Mouse (Mus musculus) right cerebral cortex, postnatal 4 days (tissue): ENCODE results near the gene Dvl2.
A peak's percentile ranks its signal among the peaks of the same experiment; 100 is the strongest.

Source experiments
- DNase-seq: peaks from one replicate; pipeline ENCODE4 v3.0.0-alpha.2; 2022

Gene Dvl2

DNA sequence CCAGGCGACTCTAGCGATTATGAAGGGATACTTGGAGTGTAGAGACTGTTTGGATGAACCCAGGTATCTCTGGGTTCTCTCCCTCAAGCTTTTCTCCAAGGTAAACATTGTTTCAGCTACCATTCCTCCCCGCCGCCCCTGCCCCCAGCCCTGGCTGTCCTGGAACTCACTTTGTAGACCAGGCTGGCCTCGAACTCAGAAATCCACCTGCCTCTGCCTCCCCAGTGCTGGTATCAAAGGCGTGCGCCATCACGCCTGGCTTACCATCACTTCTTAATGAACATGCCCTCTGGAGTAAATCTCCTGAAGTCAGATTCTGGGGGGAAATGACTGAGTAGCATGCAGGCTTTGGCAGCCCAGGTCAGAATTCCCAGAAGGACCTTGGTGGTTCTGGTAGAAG lies 18.2 kb upstream of the Dvl2 start, which contains the start of gene Elp5:
Elp5 (minus strand) TSS at position 293 of the 400 bp plus-strand sequence.
- no peak for DNase-seq

DNA sequence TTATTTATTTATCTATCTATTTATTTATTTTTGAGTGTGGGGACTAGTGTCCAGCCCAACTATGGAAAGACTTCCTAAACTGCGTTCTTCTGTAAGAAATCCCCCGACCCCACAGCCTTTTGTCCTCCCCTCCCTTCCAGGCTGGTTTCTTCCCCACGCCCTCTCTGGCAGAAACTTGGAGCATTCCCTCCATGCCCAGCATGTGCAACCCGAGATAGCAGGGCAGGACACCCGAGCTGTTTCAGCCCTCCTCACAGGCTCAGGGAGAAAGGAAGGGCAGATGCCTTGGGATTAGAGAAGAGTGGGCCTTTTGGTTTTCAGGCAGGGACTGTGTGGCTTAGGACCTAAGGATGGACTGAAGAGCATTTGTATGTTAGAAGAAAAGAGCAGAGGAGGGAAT lies 17.5 kb upstream of the Dvl2 start:
- DNase-seq, result no peak

DNA sequence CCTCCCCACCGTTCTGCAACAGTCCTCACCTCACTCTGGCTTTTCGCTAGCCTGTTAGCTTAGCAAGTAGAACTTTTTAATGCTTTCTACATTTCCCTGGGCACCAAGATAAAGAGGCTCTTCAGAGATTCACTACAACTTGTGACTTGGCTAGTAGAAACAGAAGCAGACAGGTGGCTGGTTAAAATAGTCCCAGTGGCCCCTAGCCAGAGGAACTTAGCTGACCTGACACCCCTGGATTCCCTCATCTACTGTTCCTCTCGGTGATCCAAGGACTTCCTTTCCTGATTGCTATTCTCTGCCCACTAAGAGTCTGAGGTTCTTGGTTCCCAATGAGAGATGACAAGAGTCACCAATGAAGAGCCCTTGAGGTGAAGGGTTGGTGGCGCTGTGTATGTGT lies 17.0 kb upstream of the Dvl2 start:
- DNase-seq, result no peak

DNA sequence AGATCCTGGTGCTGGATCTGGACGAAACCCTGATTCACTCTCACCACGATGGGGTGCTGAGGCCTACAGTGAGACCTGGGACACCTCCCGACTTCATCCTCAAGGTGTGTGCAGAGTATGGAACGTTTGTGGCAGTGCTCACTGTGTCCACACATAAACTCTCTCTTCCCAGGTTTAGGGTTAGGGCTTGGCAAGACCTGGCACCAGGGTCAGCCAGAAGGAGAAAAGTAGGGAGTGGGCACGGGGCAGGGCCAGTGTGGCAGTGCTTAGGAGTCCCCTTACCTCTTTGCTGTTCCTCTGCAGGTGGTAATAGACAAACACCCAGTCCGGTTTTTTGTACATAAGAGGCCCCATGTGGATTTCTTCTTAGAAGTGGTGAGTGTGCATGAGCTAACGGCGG lies 16.0 kb upstream of the Dvl2 start:
- DNase-seq, result no peak

DNA sequence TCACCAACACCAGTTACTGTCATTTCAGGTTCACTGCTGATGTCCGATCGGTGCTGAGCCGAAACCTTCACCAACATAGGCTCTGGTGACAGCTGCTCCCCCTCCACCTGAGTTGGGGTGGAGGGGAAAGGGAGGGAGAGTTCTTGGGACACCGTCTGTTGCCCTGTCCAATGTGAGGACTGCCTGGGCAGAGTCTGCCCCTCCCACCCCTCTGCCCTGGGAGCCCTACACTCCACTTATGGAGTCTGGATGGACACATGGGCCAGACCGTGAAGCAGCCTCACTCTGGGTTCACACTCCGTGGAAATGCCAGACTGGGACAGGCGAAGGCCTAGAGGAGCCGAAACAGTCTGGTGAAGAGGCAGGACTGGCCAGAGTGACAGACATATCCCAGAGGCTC lies 10.4 kb upstream of the Dvl2 start:
- DNase-seq, result no peak

DNA sequence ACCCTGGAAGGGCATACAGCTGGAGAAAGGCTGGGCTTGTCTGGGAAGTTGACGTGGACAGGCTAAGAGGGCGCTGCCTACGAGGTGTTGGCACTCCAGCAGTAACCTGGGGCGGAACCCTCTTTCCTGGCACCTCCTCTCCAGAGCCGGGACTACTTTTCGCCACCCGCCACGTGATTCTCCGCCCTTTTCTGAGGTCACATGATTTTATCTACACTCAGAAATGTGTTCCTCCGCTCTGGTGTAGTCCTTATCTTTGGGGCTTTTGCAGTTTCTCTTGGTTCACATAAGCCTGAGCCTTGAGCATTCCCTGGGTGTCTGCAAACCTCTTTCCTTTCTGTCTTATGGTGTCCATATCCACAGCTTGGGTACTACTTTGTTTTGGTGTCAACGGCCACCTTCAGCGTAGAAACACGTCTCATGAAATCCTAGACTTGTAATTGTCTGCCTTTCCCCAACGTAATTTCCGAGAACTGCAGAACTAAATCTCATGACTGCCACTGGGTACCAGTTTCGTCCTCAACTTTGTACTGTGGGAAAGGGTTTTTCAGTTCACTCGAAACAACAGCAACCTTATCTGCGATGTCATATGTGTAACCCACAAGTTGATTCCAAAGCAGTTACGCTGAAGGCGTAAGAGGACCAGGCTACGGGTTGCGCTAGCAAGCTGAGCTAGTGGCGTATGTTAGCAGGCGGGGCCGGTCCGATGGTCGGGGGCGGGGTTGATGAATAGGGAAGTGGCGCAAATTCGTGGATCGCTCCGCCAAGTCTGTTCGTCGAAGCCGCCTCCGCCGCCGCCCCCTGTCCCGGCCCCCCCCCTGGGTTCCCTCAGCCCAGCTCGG lies 9.3 kb upstream of the Dvl2 start, which contains the start of gene Gabarap:
Gabarap (plus strand) TSS at position 294 of the 842 bp plus-strand sequence.
- DNase-seq, result peak; percentile 95

DNA sequence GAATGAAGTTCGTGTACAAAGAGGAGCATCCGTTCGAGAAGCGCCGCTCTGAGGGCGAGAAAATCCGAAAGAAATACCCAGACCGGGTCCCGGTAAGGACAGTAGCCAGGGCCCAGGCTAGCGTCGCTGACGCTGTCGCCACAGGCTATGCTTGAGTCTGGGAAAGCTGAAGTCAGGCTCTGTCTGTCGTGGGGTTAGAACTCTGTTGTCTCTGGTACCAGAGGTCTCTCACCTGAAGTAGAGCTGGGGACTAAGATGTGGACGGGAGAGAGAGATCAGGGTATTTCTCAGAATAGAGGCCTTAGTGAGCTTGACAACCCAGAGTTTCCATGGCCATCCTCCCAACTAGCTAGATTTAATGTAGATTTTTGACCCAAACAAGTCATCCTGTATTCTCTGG lies 8.7 kb upstream of the Dvl2 start:
- DNase-seq, result no peak

DNA sequence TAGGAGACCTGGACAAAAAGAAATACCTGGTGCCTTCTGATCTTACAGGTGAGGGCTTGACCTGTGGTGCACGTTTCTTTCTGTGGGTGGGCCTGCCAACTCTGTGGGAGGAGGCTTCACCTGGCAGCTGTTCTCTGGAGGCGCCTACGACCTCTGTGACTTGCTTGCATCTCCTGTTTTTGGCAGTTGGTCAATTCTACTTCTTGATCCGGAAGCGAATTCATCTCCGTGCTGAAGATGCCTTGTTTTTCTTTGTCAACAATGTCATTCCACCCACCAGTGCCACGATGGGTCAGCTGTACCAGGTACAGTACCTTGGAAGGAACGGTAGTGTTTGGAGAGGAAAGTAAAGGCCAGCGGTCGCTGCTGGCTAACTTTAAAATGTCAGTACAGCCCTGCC lies 8.0 kb upstream of the Dvl2 start:
- no peak for DNase-seq

DNA sequence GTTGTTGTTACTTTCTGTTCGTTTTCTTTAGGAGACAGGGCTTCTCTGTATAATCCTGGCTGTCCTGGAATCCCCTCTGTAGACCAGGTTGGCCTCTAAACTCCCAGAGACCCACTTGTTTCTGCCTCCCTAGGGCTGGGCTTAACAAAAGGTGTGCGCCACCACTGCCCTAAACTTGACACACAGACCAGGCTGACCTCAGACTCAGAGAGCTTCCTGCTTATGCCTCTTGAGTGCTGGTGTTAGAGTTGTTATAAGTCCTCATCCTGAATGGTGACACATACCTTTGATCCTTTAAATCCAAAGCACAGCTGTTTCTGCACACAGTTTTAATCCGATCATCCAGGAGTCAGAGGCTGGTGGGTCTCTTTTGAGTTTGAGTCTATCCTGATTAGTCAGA lies 7.5 kb upstream of the Dvl2 start:
- no peak for DNase-seq

DNA sequence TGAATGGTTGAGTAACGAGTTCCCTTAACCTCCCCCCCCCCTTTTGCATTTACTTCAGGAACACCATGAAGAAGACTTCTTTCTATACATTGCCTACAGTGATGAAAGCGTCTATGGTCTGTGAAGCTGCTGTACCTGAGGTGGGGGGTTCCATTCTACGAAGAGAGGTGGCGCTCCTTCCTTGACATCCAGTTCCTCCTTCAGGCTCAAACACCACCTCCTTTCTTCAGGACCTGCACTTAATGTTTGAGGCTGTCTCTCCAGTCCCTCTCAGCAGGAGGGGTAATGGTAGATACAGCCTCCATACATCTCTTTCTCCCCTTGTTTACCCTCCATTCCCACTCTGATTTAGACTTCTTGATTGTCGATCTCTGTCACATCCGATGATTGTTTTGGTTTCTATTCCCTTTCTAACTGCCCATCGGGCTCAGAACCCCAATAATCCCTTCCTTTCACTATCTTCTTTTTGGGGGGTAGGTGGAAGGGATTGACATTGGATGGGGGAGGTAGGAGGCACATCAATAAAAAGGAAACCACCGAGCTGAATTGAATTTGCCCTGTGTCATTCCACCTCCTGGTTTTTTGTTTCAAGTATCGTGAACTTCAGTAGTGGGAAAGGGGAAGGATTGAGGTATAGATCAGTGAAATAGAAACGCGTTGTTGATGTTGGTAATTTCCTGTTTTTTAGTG lies 5.8 kb upstream of the Dvl2 start:
- DNase-seq, result no peak

DNA sequence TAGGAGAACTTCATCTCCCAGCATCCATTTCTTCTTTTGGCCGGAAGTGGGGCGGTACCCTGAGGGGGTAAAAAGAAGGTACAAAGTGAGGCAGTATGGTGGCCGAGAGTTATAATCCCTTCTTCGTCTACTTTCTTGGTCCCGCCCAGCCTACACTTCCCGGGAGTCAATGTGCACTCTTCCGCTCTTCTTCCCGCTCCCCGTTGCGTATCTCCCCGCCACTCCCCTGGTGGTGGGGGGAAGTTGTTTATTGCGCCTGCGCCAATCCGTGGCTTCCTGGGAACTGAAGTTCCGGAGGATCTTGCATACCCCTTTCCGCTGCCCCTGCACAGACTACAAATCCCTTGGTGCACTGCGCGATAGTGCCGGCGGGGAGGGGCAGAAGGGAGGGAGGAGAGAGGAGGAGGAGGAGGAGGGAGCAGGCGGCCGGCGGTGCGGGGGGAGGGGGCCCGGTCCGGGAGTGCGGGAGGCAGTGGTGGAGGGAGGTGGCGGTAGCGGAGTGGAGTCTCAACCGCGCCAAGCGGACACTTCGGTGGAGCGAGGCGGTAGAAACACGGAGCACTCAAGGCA lies 4.9 kb upstream of the Dvl2 start, which contains the start of gene Phf23:
Phf23 (plus strand) TSS at position 387 of the 570 bp plus-strand sequence.
- DNase-seq, result peak; percentile 94

DNA sequence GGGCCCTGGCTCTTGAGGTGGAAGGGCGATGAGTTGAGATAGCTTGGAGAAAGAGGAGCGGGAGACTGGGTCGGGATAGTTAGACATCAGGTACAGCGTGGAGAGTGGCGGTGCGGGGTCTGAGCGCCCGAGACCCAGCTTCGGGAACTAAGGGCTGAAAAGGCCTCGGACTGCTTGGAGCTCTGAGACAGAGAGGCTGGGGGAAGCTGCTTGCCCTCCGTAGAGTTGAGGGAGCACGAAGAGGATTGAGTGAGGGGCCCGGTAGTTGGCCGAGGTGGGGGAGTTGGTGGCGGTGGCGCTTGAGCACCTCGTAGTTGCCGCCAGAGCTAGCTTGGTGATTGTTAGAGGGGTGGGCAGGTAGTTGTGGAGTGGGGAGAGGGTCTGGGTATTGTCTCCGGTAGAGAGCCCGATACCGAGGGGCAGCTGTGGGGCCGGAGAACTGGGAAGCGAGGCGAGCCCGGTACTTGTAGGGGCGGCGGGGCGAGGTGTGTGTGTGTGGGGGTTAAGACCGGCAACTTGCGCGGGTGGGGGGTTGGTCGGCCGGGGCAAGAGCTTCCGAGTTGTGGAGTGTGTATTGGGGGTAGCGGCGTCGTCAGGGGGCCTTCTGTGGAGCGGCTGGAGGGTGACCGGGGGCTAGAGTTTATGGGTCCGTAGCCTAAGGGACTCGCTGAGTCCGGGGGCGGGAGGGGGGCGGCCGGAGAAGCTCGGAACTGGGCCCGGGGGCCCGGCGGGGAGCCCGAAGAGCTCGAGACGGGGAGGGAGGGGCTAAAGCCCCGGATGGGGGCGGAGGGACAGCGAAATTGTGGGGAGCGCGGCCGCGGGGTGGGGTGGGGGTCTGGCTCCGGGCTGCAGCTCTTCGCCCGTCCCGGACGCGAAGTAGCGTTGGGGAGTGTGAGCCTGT lies 4.0 kb upstream of the Dvl2 start:
- DNase-seq, result peak; percentile 66

DNA sequence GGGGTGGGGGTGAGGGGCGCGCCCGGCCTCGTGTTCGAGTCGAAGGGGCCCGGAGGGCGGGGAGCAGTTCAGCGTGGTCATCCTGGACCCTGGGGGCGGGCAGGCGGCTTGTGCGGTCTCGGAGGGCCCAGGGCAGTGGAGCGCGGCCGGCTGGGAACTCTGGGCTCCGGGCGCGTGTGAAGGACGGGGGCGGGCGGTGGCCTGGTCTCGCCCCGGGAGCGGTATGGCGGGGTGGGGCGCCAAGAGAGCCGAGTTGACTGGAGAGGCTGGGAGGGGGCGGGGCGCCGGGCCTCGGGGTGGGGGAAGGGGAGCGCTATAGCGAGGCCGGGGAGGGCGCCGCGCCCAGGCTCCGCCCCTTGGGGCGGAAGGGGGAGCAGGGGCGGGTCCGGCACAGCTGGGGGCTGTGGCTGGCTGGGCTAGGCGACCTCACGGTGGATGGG lies 3.3 kb upstream of the Dvl2 start:
- DNase-seq, result peak; percentile 79

DNA sequence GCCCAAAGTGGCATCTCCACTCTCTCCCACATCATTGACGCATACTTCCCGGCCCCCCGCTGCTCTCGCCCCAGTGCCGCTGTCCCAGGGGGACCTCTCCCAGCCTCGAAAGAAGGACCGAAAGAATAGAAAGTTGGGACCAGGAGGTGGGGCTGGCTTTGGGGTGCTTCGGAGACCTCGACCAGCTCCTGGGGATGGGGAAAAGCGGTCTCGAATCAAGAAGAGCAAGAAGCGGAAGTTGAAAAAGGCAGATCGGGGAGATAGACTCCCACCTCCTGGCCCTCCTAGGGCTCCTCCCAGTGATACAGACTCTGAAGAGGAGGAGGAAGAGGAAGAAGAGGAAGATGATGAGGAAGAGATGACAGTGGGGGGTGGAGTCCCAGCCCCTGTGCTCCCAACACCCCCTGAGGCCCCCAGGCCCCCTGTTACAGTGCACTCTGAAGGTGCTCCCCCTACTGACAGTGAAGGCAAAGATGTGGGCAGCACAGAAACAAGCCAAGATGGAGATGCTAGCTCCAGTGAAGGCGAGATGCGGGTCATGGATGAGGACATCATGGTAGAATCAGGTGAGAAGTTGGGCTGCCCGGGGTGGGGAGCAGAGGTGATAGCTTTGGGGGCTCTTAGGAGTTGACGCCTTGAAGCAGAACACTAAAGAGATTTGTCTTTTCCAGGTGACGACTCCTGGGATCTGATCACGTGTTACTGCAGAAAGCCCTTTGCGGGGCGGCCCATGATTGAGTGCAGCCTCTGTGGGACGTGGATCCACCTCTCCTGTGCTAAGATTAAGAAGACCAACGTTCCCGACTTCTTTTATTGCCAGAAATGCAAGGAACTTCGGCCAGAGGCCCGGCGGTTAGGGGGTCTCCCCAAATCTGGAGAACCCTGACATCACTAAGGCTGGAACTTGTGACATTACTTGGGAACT lies 1.6 kb upstream of the Dvl2 start:
- no peak for DNase-seq

DNA sequence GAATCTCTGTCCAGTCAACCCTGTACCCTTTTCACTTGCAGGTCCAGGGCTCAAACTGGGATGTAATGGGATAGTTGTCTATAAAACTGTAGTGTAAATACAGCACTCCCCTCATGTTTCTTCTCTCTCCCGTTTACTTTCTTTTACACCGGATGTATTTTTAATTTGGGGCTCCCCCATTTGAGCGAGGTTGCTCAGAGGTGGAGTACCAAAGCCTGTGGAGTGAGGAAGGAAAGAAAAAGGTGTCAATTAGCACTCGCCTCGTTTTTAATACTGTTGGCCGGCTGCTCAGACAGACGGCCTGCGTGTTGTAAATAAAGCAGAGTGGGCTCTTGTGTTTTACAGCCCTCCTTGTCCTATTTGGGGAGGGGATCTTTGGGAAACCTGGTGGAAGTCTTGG lies 729 bp upstream of the Dvl2 start:
- DNase-seq, result no peak

DNA sequence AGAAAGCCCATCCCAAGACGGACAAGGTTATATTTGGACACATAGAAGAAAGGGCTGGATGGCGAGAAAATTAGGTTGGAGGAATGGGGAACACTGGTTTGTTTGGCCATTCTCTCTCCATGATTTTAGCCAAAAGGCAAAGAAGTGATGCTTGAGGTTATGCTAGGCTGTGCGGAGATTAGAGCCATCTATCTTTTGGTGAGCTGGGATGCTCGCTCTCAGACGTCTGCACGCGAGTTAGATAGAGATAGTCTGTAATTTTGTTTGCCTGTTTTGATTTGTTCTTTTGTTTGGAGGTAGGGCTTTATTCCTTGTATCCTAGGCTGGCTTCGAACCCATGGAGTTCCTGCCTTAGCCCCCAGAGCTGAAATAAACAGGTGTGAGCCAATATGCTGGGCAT lies 764 bp downstream of the Dvl2 start:
- DNase-seq, result no peak

DNA sequence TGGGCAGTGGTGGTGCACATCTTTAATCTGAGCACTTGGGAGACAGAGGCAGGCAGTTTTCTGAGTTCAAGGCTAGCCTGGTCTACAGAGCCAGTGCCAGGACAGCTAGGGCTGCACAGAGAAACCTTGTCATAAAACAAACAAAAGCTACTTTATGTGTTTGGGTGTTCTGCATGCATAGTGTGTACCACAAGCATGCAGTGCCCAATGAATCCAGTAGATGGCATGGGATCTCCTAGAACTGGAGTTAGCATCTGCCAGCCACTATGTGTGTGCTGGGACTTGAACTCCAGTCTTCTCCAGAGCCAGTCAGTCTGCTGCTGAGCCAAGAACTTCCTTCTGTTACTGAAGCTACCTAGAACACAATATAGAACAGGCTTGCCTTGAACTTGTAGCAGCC lies 1.5 kb downstream of the Dvl2 start:
- DNase-seq, result peak; percentile 54

DNA sequence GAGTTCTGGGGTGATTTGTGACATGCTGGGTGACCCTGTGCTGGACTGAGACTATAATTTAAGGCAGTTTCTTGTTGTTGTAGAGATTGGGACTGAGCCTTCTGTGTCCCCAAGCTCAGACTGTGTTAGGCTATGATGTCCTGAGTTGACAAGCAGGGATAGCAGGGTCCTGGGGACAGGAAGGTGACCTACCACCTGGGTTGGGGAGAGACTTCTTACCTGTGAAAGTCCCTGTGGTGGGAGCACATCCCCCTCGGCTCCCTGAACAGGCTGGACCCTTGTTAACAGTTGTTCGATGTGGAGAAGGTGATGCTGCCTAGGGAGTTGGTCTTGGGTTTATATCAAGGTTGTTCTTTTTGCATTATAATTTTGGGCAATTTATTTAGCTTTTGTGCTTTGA lies 2.1 kb downstream of the Dvl2 start:
- DNase-seq, result no peak

DNA sequence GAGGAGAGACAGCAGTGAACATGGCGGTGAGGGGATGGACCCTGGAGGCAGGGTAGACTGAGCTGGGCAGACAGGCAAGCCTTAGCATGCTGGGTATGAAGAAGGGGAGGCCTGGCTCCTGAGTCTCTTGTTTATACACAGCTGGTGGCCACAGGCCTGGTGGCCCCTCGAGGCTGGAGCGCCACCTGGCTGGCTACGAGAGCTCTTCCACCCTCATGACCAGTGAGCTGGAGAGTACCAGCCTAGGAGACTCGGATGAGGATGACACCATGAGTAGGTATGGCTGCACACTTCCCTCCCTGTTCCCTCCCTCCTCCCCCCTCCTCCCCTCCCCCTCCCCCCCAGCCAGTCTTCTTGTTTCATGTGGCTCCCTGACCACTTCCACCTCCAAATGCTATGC lies 5.1 kb downstream of the Dvl2 start:
- DNase-seq, result no peak

DNA sequence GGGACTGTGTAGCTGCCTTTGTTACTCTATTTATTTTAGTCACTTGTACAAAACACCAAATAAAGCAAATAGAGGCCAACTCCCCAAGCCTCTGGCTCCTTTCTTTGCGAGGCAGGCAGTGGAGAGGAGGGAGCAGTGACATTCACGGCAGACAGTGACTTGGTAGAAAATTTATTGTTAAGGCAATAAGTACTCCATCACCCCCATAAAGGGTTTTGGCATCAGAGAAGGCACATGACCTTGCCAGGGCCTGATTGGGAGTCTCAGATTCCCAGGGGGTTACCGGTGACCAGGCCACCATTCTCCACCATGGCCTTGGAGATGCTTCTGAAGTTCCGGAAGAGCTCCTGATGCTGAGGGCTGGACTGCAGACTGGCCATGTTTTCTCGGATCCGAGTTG lies 9.6 kb downstream of the Dvl2 start:
- DNase-seq, result no peak

DNA sequence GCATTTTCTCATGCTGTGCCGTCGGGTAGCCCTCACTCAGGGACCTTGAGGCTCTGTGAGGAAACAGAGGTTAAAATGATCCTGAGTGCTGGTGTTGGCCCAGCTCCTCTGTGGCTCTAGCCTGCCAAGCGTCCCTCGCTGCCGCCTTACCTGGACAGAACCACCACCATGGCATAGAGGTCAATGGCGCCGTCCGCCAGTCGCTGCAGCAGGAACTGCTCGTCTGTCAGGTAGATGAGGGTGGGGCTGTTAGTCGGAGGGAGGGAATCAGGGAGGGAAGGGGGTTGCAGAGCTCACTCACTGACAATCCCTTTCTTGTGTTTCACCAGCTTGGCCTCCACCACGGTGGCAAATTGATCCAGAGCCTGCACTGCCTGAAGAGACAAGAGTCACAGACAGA lies 10.2 kb downstream of the Dvl2 start:
- no peak for DNase-seq

DNA sequence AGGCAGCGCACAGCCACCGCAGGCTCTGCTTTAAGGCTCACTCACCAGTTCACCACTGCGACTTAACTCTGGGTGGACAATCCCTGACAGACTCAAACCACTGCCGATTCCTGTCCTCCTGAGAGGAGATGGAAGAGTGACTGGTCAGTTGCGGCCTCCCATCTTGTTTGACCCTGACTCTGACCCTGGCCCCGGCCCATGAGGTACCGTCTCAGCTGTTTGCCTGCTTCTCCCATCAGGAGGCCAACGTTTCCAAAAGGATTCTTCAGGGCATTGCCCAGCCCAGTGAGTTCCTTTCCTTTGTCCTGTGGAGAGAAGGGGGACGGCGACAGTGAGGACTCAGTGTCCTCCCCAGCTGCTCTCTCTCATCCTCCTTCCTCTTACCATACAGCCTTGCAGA lies 10.6 kb downstream of the Dvl2 start:
- no peak for DNase-seq
